Mouse (Mus musculus): ENCODE data around the gene Stoml1.

GRCm38 (mm10) chr9:58272068-58272541, 19.1 kb downstream of the Stoml1 start:
- no peak for TF ChIP-seq POLR2A (IDR thresholded peaks at IDR 0.05; ENCODE audit: low read depth, low read length)
- no peak for TF ChIP-seq CTCF (IDR thresholded peaks at IDR 0.05; ENCODE audit: extremely low read depth, insufficient read depth, insufficient read length, insufficient replicate concordance)

Data from spleen, adult 2 months (tissue).